Mouse (Mus musculus) limb, embryonic 13.5 days (tissue): ENCODE results near the gene Rpsa. TPM values are rescaled to one million over a fixed set of nuclear protein-coding genes. Genes with fewer than 3 reads are reported as not detected.

Source experiments
- ATAC-seq: fragments of 200-750 bp; cut with Nextera tagmentation; 2 replicates; pipeline ENCODE4 v1.8.0; 2017; ENCODE audit warnings: low read depth, moderate number of reproducible peaks, moderate TSS enrichment; ENCODE audit not compliant: low FRiP score
- H3K27ac ChIP-seq: fragments of 300-500 bp; sonication (generic); 2 replicates; pipeline ENCODE4 v1.5.1; 2015; ENCODE audit warnings: inconsistent platforms, mild to moderate bottlenecking, moderate library complexity
- H3K27me3 ChIP-seq: fragments of 300-500 bp; sonication (generic); 2 replicates; pipeline ENCODE4 v1.6.1; 2015; ENCODE audit warnings: mild to moderate bottlenecking, inconsistent platforms
- H3K36me3 ChIP-seq: fragments of 300-500 bp; sonication (generic); 2 replicates; pipeline ENCODE4 v1.6.1; 2015; ENCODE audit warnings: inconsistent platforms, mild to moderate bottlenecking, moderate library complexity
- H3K4me1 ChIP-seq: fragments of 300-500 bp; sonication (generic); 2 replicates; pipeline ENCODE4 v1.6.1; 2015; ENCODE audit warnings: inconsistent platforms
- H3K4me2 ChIP-seq: fragments of 300-500 bp; sonication (generic); replicated peaks from 2 replicates; pipeline ENCODE4 v1.6.1; 2015; ENCODE audit warnings: inconsistent platforms, mild to moderate bottlenecking, moderate library complexity
- H3K4me3 ChIP-seq: fragments of 300-500 bp; sonication (generic); 2 replicates; pipeline ENCODE4 v1.5.1; 2015; ENCODE audit warnings: moderate library complexity, mild to moderate bottlenecking, inconsistent platforms
- H3K9ac ChIP-seq: fragments of 300-500 bp; sonication (generic); 2 replicates; pipeline ENCODE4 v1.6.1; 2015; ENCODE audit warnings: mild to moderate bottlenecking, inconsistent platforms
- H3K9me3 ChIP-seq: fragments of 300-500 bp; sonication (generic); 2 replicates; pipeline ENCODE4 v1.6.1; 2016; ENCODE audit warnings: inconsistent platforms
- WGBS: fragments of 180-500 bp; shearing (Covaris S2); methylation state at CpG from one replicate; pipeline ENCODE4 v1.1.7; 2015; 5-methylcytosine and 5-hydroxymethylcytosine counted together
- polyA plus RNA-seq: library from polyadenylated mRNA; unstranded; fragments of >200 nt; fragmentation: Nextera tagmentation; extraction: Ambion mirVana; gene quantifications from 2 replicates; pipeline ENCODE4 v1.2.1, GENCODE M21; 2015

Rpsa gene
- polyA plus RNA-seq, 1 experiment from 2014 or later, result 1,301 TPM

DNA sequence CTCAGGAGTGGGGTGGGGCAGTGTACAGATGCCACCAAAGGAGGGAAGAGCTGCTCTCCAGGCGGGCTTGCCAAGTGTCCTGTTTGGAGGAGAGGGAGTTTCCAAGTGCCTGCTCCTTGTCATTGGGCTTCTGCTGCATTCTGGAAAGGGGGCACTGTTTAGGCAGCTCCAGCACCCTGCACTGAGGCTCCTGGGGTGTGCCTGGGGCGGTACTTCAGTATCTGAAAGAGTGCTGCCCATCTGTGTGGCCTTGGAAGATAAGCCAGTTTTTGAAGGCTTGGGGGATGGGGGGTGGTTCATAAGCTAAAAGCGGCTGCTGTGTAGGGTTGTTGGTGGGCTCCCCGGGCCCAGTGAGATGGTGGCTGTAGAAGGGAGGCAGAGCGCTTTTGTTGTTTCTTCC is 11.9 kb upstream of the Rpsa start:
- Histone ChIP-seq H3K36me3 (peaks cover 40% of the 10 kb centered on the region), H3K4me1 (peaks cover 7% of the 10 kb centered on the region; the same call in 1 of the 2 replicates), H3K9me3 (no peaks in the 10 kb centered on the region), H3K27ac (no peak overlapping the region), H3K4me3 (no peak overlapping the region), H3K4me2 (no peak overlapping the region), H3K9ac (no peak overlapping the region; the same call in 1 of the 2 replicates), H3K27me3 (no peaks in the 10 kb centered on the region)
- no peak for ATAC-seq
- 85% methylated on average over 5 of the region's 5 CpGs for WGBS

DNA sequence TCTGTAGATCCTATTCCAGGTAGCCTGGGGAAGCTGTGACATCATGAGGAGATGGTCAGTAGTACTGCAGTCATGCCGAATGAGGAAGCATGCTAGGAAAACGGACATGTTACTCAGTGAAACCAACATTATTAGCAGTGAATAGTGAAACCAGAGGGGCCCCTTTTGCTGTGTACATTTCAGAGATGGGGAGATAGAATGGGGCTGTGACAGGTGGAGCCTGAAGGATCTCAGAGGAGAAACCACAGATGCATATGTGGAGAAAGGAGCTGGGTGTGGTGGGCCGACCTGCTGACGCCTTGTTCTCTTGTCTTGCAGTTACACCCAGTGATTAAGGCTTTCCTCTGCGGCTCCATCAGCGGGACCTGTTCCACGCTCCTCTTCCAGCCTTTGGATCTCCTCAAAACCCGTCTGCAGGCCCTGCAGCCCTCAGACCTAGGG is 11.3 kb upstream of the Rpsa start:
- H3K36me3 ChIP-seq, result peaks cover 46% of the 10 kb centered on the region
- 84% methylated on average over 8 of the region's 8 CpGs for WGBS
- H3K27me3 ChIP-seq, result no peaks in the 10 kb centered on the region
- H3K4me2 ChIP-seq, result no peak overlapping the region
- H3K9me3 ChIP-seq, result no peaks in the 10 kb centered on the region
- ATAC-seq, result no peak
- peaks cover 4% of the 10 kb centered on the region; the same call in 1 of the 2 replicates for H3K4me1 ChIP-seq
- no peak overlapping the region; the same call in 1 of the 2 replicates for H3K9ac ChIP-seq
- no peak overlapping the region for H3K4me3 ChIP-seq
- no peak overlapping the region for H3K27ac ChIP-seq

DNA sequence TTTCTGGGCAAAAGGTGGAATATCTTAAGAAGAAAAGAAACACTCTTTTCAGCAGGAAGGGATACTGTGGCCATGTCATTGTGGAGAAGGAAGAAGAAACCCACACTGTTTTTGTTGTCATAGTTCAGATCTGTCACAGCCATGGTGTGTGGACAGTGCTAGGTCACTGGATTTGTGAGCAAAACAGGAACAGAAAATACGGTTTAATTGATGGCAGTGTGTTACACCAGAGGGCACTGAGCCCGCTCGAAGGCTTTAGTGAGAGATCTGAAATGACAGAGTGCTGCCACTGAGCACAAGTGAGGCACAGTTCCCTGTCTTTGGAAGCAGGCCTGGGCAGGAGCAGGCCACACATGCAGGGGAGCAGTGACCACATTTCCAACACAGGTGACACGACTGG is 9.3 kb upstream of the Rpsa start:
- Histone ChIP-seq H3K27ac (no peak overlapping the region), H3K4me2 (no peak overlapping the region), H3K4me3 (no peak overlapping the region), H3K9me3 (no peaks in the 10 kb centered on the region), H3K36me3 (peaks cover 61% of the 10 kb centered on the region), H3K4me1 (no peaks in the 10 kb centered on the region), H3K27me3 (no peaks in the 10 kb centered on the region), H3K9ac (peak overlapping the region; percentile 13; the same call in 1 of the 2 replicates)
- no peak for ATAC-seq
- 87% methylated on average over 4 of the region's 4 CpGs for WGBS

DNA sequence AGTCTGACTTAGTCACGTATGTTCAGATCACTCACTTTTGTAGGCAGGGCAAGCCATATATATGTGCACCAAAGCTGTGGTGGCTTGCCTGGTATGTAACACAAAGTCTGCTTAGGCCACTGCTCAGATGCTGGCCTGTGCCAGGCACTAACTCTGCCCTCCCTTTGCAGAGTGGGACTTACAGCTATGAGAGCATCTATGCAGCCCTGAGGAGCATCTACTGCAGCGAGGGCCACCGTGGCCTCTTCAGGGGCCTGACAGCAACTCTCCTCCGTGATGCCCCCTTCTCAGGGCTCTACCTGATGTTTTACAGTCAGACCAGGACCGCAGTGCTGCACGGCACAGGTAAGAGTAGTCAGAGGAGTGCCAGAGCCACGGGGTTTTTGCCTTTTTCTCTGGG is 7.0 kb upstream of the Rpsa start:
- Histone ChIP-seq H3K4me3 (no peak overlapping the region), H3K4me1 (no peaks in the 10 kb centered on the region), H3K27me3 (no peaks in the 10 kb centered on the region), H3K9me3 (no peaks in the 10 kb centered on the region), H3K9ac (no peak overlapping the region), H3K4me2 (no peak overlapping the region), H3K36me3 (peaks cover 74% of the 10 kb centered on the region), H3K27ac (no peak overlapping the region)
- ATAC-seq, result no peak
- WGBS, result 91% methylated on average over 7 of the region's 7 CpGs

DNA sequence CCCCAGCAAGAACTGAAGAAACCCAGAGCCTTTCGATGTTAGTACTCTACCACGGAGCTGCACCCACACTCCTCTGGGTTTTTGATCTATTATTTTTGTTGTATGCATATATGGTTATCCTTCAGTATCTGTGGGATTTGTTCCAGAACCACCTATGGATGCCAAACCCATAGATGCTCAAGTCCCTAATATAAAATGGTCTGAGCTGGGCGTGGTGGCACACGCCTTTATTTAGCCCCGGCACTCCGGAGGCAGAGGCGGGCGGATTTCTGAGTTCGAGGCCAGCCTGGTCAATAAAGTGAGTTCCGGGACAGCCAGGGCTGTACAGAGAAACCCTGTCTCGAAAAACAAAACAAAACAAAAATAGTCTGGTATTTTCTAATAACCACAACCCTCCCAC is 621 bp upstream of the Rpsa start:
- no peaks in the 10 kb centered on the region for H3K9me3 ChIP-seq
- ATAC-seq, result peak; percentile 9; the same call in 1 of the 2 replicates
- 55% methylated on average over 11 of the region's 11 CpGs for WGBS
- peak overlapping the region; percentile 64 for H3K9ac ChIP-seq
- H3K27ac ChIP-seq, result peak overlapping the region; percentile 71; the same call in 1 of the 2 replicates
- H3K36me3 ChIP-seq, result peaks cover 57% of the 10 kb centered on the region
- H3K4me3 ChIP-seq, result peak overlapping the region; percentile 39
- H3K27me3 ChIP-seq, result no peaks in the 10 kb centered on the region
- H3K4me2 ChIP-seq, result peak overlapping the region; percentile 59
- H3K4me1 ChIP-seq, result peaks cover 15% of the 10 kb centered on the region

DNA sequence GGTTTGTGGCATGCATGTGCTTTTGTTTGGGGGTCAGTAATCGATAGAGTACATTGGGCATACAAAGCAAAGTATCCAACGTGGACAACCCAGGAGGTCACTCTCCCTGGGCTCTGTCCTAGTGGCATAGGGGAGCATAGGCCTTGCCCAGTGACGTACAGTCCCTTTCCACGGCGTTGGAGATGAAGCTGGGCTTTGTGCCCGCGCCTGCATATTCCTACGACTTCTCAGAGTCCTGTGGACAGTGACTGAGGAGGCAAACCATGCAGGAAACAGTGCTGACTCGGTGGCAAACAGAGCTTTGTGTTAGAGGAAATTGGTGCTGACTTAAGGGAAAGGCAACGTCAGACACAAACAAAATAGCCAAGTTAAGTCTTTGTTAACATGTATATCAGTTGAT is 1.8 kb downstream of the Rpsa start:
- no peak overlapping the region for H3K27ac ChIP-seq
- ATAC-seq, result no peak

DNA sequence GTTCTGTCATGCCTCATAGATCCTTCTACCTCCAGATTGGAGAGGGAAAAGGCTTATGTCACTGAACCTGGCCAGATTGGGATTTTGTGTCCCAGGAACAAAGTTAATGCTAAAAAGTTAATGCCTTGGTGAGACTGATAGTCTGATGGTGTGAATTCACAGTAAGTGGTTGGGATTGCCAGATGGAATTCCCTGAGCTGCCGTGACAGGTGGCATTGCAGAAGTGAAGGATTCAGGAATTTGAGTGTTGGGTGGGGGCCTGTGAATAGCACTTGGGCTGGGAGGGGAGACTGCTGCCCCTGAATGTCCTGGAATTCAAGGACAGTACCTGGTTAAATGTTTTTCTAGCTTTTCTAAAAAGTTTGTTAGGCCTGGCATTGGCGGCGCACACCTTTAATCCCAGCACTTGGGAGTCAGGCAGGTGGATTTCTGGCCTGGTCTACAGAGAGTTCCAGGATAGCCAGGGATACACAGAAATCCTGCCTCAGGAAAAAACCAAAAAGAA is 4.3 kb downstream of the Rpsa start:
- H3K27me3 ChIP-seq, result no peaks in the 10 kb centered on the region
- H3K9ac ChIP-seq, result no peak overlapping the region
- H3K4me2 ChIP-seq, result no peak overlapping the region
- H3K4me3 ChIP-seq, result no peak overlapping the region
- WGBS, result 83% methylated on average over 3 of the region's 3 CpGs
- H3K27ac ChIP-seq, result no peak overlapping the region
- no peak for ATAC-seq
- H3K9me3 ChIP-seq, result no peaks in the 10 kb centered on the region
- peaks cover 46% of the 10 kb centered on the region for H3K36me3 ChIP-seq
- peaks cover 15% of the 10 kb centered on the region for H3K4me1 ChIP-seq

More for the DNA sequence above, 1.8 kb downstream of the Rpsa start:
- peak overlapping the region; percentile 100 for H3K4me3 ChIP-seq
- H3K27me3 ChIP-seq, result no peaks in the 10 kb centered on the region
- peak overlapping the region; percentile 100 for H3K9ac ChIP-seq
- peaks cover 49% of the 10 kb centered on the region for H3K36me3 ChIP-seq
- H3K4me1 ChIP-seq, result peaks cover 15% of the 10 kb centered on the region
- WGBS, result 77% methylated on average over 10 of the region's 10 CpGs
- no peaks in the 10 kb centered on the region for H3K9me3 ChIP-seq
- H3K4me2 ChIP-seq, result peak overlapping the region; percentile 84

- Histone ChIP-seq H3K9me3 (no peaks in the 10 kb centered on the region), H3K9ac (no peak overlapping the region), H3K27me3 (no peaks in the 10 kb centered on the region), H3K4me3 (no peak overlapping the region), H3K27ac (no peak overlapping the region), H3K4me1 (peaks cover 15% of the 10 kb centered on the region), H3K4me2 (no peak overlapping the region), H3K36me3 (peaks cover 46% of the 10 kb centered on the region)
- ATAC-seq, result no peak
- WGBS, result 33% methylated on average over 8 of the region's 8 CpGs
Observed at GRCm38 (mm10) chr9:120132980-120133754, 5.7 kb downstream of the Rpsa start.

DNA sequence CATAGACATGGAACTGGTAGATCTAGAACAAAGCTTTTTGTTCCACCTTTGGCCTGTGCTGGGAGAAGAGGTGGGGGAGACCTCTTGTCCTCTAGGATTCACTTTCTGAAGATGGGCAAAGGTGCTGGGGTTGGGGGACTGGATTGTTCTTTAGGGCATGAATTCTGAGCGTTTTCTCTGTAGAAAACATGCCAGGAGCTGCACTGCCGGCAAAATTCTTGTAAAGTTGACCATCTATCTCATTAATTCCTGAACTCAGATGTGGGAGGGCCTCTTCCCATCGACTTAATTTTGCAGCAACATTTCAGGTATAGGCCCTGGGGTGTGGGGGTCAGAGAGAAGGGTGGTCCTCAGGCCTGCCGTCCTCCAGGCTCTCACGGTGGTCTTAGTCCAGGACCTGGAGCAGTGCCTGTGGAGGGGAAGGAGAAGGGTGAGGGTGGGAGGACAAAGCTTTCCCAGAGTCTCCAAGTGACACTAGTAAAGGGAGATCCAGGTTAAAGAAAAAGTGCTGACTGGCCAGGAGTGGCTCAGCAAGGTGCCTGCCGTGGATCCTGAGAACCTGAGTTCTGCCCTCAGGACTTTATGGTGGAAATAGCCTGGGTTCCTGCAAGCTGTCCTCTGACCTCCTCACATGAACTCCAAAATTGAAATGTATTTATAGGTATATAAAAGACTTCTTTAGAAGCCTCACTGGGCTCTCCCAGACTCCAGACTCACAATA is 6.4 kb downstream of the Rpsa start:
- 46% methylated on average over 6 of the region's 6 CpGs for WGBS
- no peaks in the 10 kb centered on the region for H3K27me3 ChIP-seq
- H3K9ac ChIP-seq, result no peak overlapping the region
- H3K36me3 ChIP-seq, result peaks cover 41% of the 10 kb centered on the region
- H3K27ac ChIP-seq, result peak overlapping the region; percentile 22; the same call in 1 of the 2 replicates
- H3K4me3 ChIP-seq, result no peak overlapping the region
- no peak for ATAC-seq
- no peak overlapping the region for H3K4me2 ChIP-seq
- peaks cover 10% of the 10 kb centered on the region for H3K4me1 ChIP-seq
- no peaks in the 10 kb centered on the region for H3K9me3 ChIP-seq

DNA sequence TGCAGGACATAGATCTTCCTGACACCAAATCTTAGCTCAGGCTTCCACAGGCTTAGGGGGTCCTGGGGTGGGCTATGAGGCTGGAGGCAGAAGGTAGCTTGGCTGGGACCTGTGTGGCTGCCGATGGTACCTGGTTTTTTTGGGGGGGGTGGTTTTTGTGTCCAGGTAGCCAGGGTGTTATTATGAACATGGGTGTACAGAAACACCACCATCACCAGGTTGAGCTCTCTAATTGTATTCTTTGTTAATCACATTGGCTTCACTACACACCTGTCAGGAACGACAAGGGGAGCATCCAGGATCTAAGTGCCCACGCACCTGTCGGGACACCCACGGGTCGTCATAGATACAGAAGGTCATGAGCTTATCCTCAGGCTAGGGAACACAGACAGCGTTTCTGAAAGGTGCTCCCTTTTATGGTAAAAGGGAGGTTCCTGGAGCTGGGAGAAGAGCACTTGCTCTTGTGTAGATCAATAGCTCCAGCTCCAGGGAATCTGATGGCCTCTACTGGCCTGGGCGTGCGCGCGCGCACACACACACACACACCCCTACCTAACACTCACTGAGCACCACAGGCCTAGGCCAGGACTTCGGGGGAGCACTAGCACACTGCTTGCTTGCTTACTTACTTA is 7.2 kb downstream of the Rpsa start:
- Histone ChIP-seq H3K9ac (no peak overlapping the region), H3K4me1 (peaks cover 2% of the 10 kb centered on the region; the same call in 1 of the 2 replicates), H3K4me3 (no peak overlapping the region), H3K4me2 (no peak overlapping the region), H3K9me3 (no peaks in the 10 kb centered on the region), H3K36me3 (peaks cover 34% of the 10 kb centered on the region), H3K27ac (no peak overlapping the region), H3K27me3 (no peaks in the 10 kb centered on the region)
- WGBS, result 78% methylated on average over 13 of the region's 13 CpGs
- no peak for ATAC-seq

DNA sequence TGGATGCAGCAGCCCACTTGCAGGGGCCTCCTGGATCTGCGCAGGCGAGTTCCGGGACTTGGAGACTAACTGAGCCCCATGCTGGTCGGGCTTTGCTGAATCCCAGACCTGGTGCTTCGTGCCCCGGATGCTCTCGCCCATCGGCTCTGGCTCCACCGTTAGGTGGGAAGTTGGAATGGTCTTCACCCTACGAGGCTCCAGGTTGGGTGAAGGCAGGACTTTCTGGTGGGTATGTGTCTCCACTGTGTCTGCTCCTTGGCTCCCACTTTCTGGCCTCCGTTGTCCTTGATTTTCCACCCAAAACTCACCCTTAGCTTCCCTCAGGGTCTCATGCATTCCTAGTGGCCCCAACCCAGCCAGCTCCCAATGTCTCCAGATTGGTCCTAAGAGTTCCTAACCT is 8.0 kb downstream of the Rpsa start:
- Histone ChIP-seq H3K27ac (no peak overlapping the region), H3K9me3 (no peaks in the 10 kb centered on the region), H3K9ac (no peak overlapping the region), H3K36me3 (peaks cover 26% of the 10 kb centered on the region), H3K27me3 (no peaks in the 10 kb centered on the region), H3K4me2 (no peak overlapping the region), H3K4me1 (no peaks in the 10 kb centered on the region), H3K4me3 (no peak overlapping the region)
- WGBS, result 89% methylated on average over 11 of the region's 11 CpGs
- ATAC-seq, result no peak

DNA sequence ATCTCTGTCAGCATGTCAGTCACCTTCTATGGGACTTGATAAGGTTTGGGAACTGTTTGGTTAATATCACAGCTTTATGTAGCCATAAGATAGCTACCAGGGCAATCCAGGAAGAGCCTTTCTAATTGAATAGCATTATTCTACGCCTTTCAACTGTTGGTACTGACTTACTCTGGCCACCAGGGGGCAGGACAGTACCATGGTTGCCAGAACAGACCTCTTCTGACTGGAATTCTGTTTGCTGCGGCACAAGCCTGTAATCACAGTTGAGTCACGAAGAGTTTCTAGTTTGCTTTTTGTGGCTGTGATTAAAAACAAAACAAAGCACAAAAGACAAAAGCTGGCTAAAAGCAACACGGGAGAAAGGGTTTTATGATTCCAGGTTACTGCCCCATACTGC is 13.2 kb downstream of the Rpsa start:
- 8% methylated on average over 4 of the region's 4 CpGs for WGBS
- 0 out of 2 replicates have a peak, but pooled peaks have one; percentile 44 for ATAC-seq

More for the DNA sequence above, 13.2 kb downstream of the Rpsa start:
- Histone ChIP-seq H3K4me3 (no peak overlapping the region), H3K9me3 (no peaks in the 10 kb centered on the region), H3K27ac (no peak overlapping the region), H3K27me3 (no peaks in the 10 kb centered on the region), H3K4me1 (no peaks in the 10 kb centered on the region), H3K9ac (no peak overlapping the region), H3K36me3 (no peaks in the 10 kb centered on the region), H3K4me2 (no peak overlapping the region)
